Mouse (Mus musculus) bone marrow, adult 2 months (tissue): ENCODE measurements around the gene Gemin6. TPM values are rescaled to one million over a fixed set of nuclear protein-coding genes. Genes with fewer than 3 reads are reported as not detected.
"Not testable (repeated sequence)": the region's sequence is repeated elsewhere in the genome, so short reads cannot be mapped to it uniquely, and the experiment has no call there.

ENCODE experiments used
- H3K27ac ChIP-seq: fragments of 200-500 bp; 2 replicates; pipeline ENCODE4 v1.5.1; 2012; ENCODE audit warnings: low read depth, mild to moderate bottlenecking, control low read depth, inconsistent platforms, low read length; ENCODE audit not compliant: control insufficient read depth, poor library complexity, insufficient read depth
- H3K4me1 ChIP-seq: fragments of 200-500 bp; 2 replicates; pipeline ENCODE4 v1.6.1; 2011; ENCODE audit warnings: low read length; ENCODE audit not compliant: control insufficient read depth, insufficient read depth
- H3K4me3 ChIP-seq: fragments of 200-500 bp; replicated peaks from 2 replicates; pipeline ENCODE3; 2011; ENCODE audit warnings: mild to moderate bottlenecking, low read depth, low read length, control low read depth; ENCODE audit not compliant: control insufficient read depth
- CTCF ChIP-seq: fragments of 200-500 bp; IDR thresholded peaks from 2 replicates; pipeline ENCODE4 v1.5.1; 2011; ENCODE audit warnings: low read length, control low read depth; ENCODE audit not compliant: control insufficient read depth, insufficient read depth
- POLR2A ChIP-seq: fragments of 200-500 bp; IDR thresholded peaks from 2 replicates; pipeline ENCODE4 v1.6.1; 2011; ENCODE audit warnings: low read depth, mild to moderate bottlenecking, control low read depth, low read length, borderline replicate concordance; ENCODE audit not compliant: control insufficient read depth
- WGBS: fragments of 180-500 bp; shearing (Covaris S2); methylation state at CpG from one replicate; pipeline ENCODE4 v1.1.7; 2018; 5-methylcytosine and 5-hydroxymethylcytosine counted together
- polyA plus RNA-seq: library from polyadenylated mRNA; stranded (reverse); fragments of >200 nt; gene quantifications from 2 replicates; pipeline ENCODE4 v1.2.4, GENCODE M21; 2011; ENCODE audit warnings: low replicate concordance; ENCODE audit not compliant: missing spikeins, insufficient read depth, insufficient read length

The Gemin6 gene
- 7.8 and 10.4 TPM in 2 replicates for polyA plus RNA-seq

GRCm38 (mm10) chr17:80224326-80225116 lies at the start of gene Gemin6:
Gene Gemin6, plus strand, starts transcription at chr17:80224441.
- peak; percentile 72; the same call in 1 of the 2 replicates for TF ChIP-seq POLR2A
- TF ChIP-seq CTCF, result no peak
- H3K4me1 ChIP-seq, result no peaks in the 10 kb centered on the region; the same call in 1 of the 2 replicates
- WGBS, result under 1% methylated on average over 33 of the region's 33 CpGs

GRCm38 (mm10) chr17:80174699-80175385 lies 49.4 kb upstream of the Gemin6 start:
- no peak for TF ChIP-seq CTCF
- no peak for TF ChIP-seq POLR2A
- Histone ChIP-seq H3K27ac (no peak overlapping the region), H3K4me3 (peak overlapping the region; percentile 24), H3K4me1 (no peaks in the 10 kb centered on the region; the same call in 1 of the 2 replicates)
- WGBS, result 61% methylated on average over 19 of the region's 19 CpGs

More at GRCm38 (mm10) chr17:80224326-80225116, at the start of gene Gemin6:
- H3K27ac ChIP-seq, result peak within 1 kb of the TSS; percentile 27; the same call in 1 of the 2 replicates
- H3K4me3 ChIP-seq, result peak within 1 kb of the TSS; percentile 64

- H3K4me3 ChIP-seq, result peak overlapping the region; percentile 24
- H3K27ac ChIP-seq, result no peak overlapping the region
- TF ChIP-seq POLR2A, result no peak
- TF ChIP-seq CTCF, result no peak
- WGBS, result 17% methylated on average over 4 of the region's 4 CpGs
- H3K4me1 ChIP-seq, result no peaks in the 10 kb centered on the region; the same call in 1 of the 2 replicates
Measured at GRCm38 (mm10) chr17:80175386-80175739, 48.9 kb upstream of the Gemin6 start.

GRCm38 (mm10) chr17:80175966-80176365 lies 48.3 kb upstream of the Gemin6 start:
- 74% methylated on average over 3 of the region's 3 CpGs for WGBS
- H3K4me3 ChIP-seq, result no peak overlapping the region
- no peak for TF ChIP-seq CTCF
- no peak for TF ChIP-seq POLR2A
- H3K27ac ChIP-seq, result no peak overlapping the region
- H3K4me1 ChIP-seq, result no peaks in the 10 kb centered on the region; the same call in 1 of the 2 replicates

GRCm38 (mm10) chr17:80178846-80179245 lies 45.4 kb upstream of the Gemin6 start:
- not testable (repeated sequence) for H3K4me3 ChIP-seq, H3K27ac ChIP-seq, H3K4me1 ChIP-seq
- 96% methylated on average over 3 of the region's 3 CpGs for WGBS

- Histone ChIP-seq H3K4me3 (no peak overlapping the region), H3K4me1 (no peaks in the 10 kb centered on the region; the same call in 1 of the 2 replicates), H3K27ac (no peak overlapping the region)
- 0% methylated on average over 6 of the region's 6 CpGs for WGBS
- TF ChIP-seq CTCF (peak; percentile 98), POLR2A (no peak)
Measured at GRCm38 (mm10) chr17:80179959-80180358, 44.3 kb upstream of the Gemin6 start.

GRCm38 (mm10) chr17:80180468-80180867 lies 43.8 kb upstream of the Gemin6 start:
- no peak for TF ChIP-seq POLR2A
- TF ChIP-seq CTCF, result no peak
- Histone ChIP-seq H3K4me3 (no peak overlapping the region), H3K4me1 (no peaks in the 10 kb centered on the region), H3K27ac (no peak overlapping the region)

GRCm38 (mm10) chr17:80183615-80184014 lies 40.6 kb upstream of the Gemin6 start:
- TF ChIP-seq CTCF (no peak), POLR2A (no peak)

More at GRCm38 (mm10) chr17:80183615-80184014, 40.6 kb upstream of the Gemin6 start:
- Histone ChIP-seq H3K27ac (no peak overlapping the region), H3K4me1 (no peaks in the 10 kb centered on the region), H3K4me3 (no peak overlapping the region)
- WGBS, result 65% methylated on average over 10 of the region's 10 CpGs
